Mouse (Mus musculus) heart, embryonic 14.5 days (tissue): ENCODE measurements around the gene Aldh16a1. TPM values are rescaled to one million over a fixed set of nuclear protein-coding genes. Genes with fewer than 3 reads are reported as not detected.
"Not testable (repeated sequence)": the region's sequence is repeated elsewhere in the genome, so short reads cannot be mapped to it uniquely, and the experiment has no call there.

ENCODE experiments used
- ATAC-seq: fragments of 200-750 bp; cut with Nextera tagmentation; 2 replicates; pipeline ENCODE4 v1.8.0; 2017; ENCODE audit warnings: low read depth, moderate TSS enrichment; ENCODE audit not compliant: insufficient number of reproducible peaks, insufficient read depth, low FRiP score
- H3K27ac ChIP-seq, 2 experiments: fragments of 200-500 bp in 1 of 2; fragments of 300-500 bp in 1 of 2; sonication (generic) in 1 of 2; replicated peaks in 1 of 2; 2 replicates each; pipeline ENCODE4 v1.5.1; 2012 to 2014; ENCODE audit warnings: low read depth in 2 of 2, low read length in 2 of 2, control low read depth in 1 of 2, mild to moderate bottlenecking in 1 of 2, mixed read lengths in 1 of 2; ENCODE audit not compliant: control insufficient read depth in 1 of 2, insufficient read depth in 1 of 2
- H3K27me3 ChIP-seq: fragments of 300-500 bp; sonication (generic); 2 replicates; pipeline ENCODE4 v1.6.1; 2014; ENCODE audit warnings: mild to moderate bottlenecking, low read length, control low read depth; ENCODE audit not compliant: control insufficient read depth, insufficient read depth
- H3K36me3 ChIP-seq: fragments of 300-500 bp; sonication (generic); 2 replicates; pipeline ENCODE4 v1.6.1; 2014; ENCODE audit warnings: mild to moderate bottlenecking, control low read depth, low read length, mixed read lengths; ENCODE audit not compliant: control insufficient read depth, insufficient read depth
- H3K4me1 ChIP-seq, 2 experiments: fragments of 200-500 bp in 1 of 2; fragments of 300-500 bp in 1 of 2; sonication (generic) in 1 of 2; 2 replicates each; pipeline ENCODE4 v1.6.1; 2012 to 2014; ENCODE audit warnings: low read length in 2 of 2, control low read depth in 1 of 2, mixed read lengths in 1 of 2; ENCODE audit not compliant: control insufficient read depth in 2 of 2, insufficient read depth in 2 of 2
- H3K4me2 ChIP-seq: fragments of 300-500 bp; sonication (generic); 2 replicates; pipeline ENCODE4 v1.6.1; 2014; ENCODE audit warnings: mild to moderate bottlenecking, low read length
- H3K4me3 ChIP-seq, 2 experiments: fragments of 200-500 bp in 1 of 2; fragments of 300-500 bp in 1 of 2; sonication (generic) in 1 of 2; 2 replicates each; pipeline ENCODE4 v1.5.1; 2012 to 2014; ENCODE audit warnings: low read length in 2 of 2, mild to moderate bottlenecking in 2 of 2, control low read depth in 1 of 2, low read depth in 1 of 2, moderate library complexity in 1 of 2; ENCODE audit not compliant: control insufficient read depth in 1 of 2, insufficient read depth in 1 of 2
- H3K9ac ChIP-seq: fragments of 300-500 bp; sonication (generic); 2 replicates; pipeline ENCODE4 v1.6.1; 2014; ENCODE audit warnings: mild to moderate bottlenecking, low read length
- H3K9me3 ChIP-seq: fragments of 300-500 bp; sonication (generic); 2 replicates; pipeline ENCODE4 v1.6.1; 2016; ENCODE audit warnings: low read length, control low read depth; ENCODE audit not compliant: control insufficient read depth
- WGBS: fragments of 180-500 bp; shearing (Covaris S2); extraction: QIAGEN DNeasy Blood & Tissue Kit; methylation state at CpG from one replicate; pipeline ENCODE4 v1.1.7; 2014; 5-methylcytosine and 5-hydroxymethylcytosine counted together
- polyA plus RNA-seq: library from polyadenylated mRNA; unstranded; fragments of >200 nt; fragmentation: Nextera tagmentation; extraction: Ambion mirVana; gene quantifications from 2 replicates; pipeline ENCODE4 v1.2.1, GENCODE M21; 2014

Aldh16a1 gene
- polyA plus RNA-seq, 1 experiment from 2014 or later: 31.2 TPM

DNA sequence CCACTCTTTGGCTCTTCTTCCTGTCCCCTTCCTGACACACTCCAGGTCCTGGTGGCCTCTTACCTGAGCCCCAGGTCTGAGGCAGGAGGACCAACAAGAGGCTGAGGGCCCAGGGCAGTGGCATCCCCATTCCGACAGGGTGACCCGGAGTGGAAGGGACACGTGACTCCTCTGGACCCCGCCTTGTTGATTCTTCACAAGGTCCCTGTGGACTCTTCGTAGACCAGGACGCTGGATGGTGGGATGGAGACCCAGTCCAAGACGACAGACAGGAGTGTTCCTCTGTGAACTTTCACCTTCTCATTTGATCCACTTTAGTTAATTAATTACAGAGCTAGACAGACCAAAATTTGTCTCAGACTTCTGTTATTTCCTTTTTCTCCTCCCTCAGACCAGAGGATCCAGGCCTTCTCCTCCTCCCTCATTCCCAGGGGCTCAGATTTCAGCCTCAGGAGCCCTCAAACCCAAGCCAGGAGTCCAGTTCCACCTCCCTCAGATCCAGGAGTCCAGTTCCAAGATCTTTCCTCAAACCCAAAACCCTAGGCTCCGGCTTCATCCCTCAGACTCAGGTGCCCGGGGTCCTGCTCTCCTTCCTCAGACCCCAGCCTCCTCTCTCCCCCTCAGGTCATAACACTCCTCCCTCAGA, 51.3 kb downstream of the Aldh16a1 start:
- H3K4me2 ChIP-seq: peak overlapping the region; percentile 61
- H3K4me1 ChIP-seq: peaks cover 8 to 12% of the 10 kb centered on the region in 2 experiments
- H3K27ac ChIP-seq: peak overlapping the region; percentile 83 to 90
- H3K9ac ChIP-seq: peak overlapping the region; percentile 72
- no peak for ATAC-seq
- peak overlapping the region; percentile 30 to 49 for H3K4me3 ChIP-seq
- WGBS: 74% methylated on average over 9 of the region's 9 CpGs
- H3K36me3 ChIP-seq: no peaks in the 10 kb centered on the region
- no peaks in the 10 kb centered on the region for H3K9me3 ChIP-seq
- H3K27me3 ChIP-seq: no peaks in the 10 kb centered on the region

DNA sequence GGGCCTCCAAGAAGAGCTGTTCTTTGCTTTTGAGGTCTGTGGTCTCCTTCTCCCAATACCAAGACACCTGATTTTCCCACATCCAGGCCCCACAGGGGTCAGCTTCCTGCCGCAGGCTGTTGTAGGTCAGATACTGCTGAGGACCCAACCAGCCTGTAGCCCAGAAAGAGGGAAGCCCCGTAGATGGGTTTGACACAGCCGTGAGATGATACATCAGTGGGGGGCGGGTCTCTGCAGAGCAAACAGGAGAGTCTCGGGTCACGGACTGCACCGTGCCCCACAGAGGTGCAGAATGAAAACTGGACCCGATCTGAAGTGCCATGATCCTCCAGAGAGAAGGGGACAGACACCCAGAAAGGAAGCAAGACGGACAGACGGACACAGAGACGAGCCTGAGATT, 51.9 kb downstream of the Aldh16a1 start:
- H3K4me3 ChIP-seq: no peak overlapping the region
- H3K27ac ChIP-seq: no peak overlapping the region
- peak overlapping the region; percentile 61 for H3K4me2 ChIP-seq
- H3K36me3 ChIP-seq: no peaks in the 10 kb centered on the region
- no peaks in the 10 kb centered on the region for H3K27me3 ChIP-seq
- H3K4me1 ChIP-seq: peaks cover 8 to 12% of the 10 kb centered on the region in 2 experiments
- no peaks in the 10 kb centered on the region for H3K9me3 ChIP-seq
- H3K9ac ChIP-seq: peak overlapping the region; percentile 72; the same call in 1 of the 2 replicates
- 83% methylated on average over 11 of the region's 11 CpGs for WGBS
- no peak for ATAC-seq

DNA sequence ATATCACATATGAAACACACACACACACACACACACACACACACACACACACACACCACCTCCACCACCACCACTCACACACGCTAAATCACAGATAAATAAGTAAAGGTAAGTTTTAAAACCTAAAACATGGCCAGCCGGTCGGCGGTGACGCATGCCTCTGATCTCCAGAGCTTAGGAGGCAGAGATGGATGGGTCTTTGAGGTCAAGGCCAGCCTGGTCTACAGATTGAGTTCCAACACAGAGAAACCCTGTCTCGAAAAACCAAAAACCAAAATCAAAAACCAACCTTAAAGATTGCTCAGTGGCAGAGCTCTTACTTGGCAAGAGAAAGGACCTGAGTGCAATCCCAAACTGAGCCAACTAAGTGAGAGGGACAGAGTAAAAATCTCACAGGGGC, 54.3 kb downstream of the Aldh16a1 start:
- no peak for ATAC-seq
- Histone ChIP-seq H3K9me3 (no peaks in the 10 kb centered on the region), H3K27ac (no peak overlapping the region), H3K36me3 (no peaks in the 10 kb centered on the region), H3K27me3 (no peaks in the 10 kb centered on the region), H3K4me2 (no peak overlapping the region), H3K9ac (no peak overlapping the region), H3K4me1 (peaks cover 8 to 12% of the 10 kb centered on the region in 2 experiments), H3K4me3 (no peak overlapping the region)
- 91% methylated on average over 6 of the region's 6 CpGs for WGBS

- Histone ChIP-seq H3K36me3 (no peaks in the 10 kb centered on the region), H3K4me2 (no peak overlapping the region), H3K9me3 (no peaks in the 10 kb centered on the region), H3K27me3 (no peaks in the 10 kb centered on the region), H3K4me3 (no peak overlapping the region), H3K4me1 (peaks cover 1 to 5% of the 10 kb centered on the region in 2 experiments; a peak in 3 of 4 replicates), H3K27ac (no peak overlapping the region), H3K9ac (no peak overlapping the region)
- 86% methylated on average over 8 of the region's 8 CpGs for WGBS
- ATAC-seq: no peak
These were observed 55.7 kb downstream of the Aldh16a1 start for GRCm38 (mm10) chr7:45098541-45099240.

DNA sequence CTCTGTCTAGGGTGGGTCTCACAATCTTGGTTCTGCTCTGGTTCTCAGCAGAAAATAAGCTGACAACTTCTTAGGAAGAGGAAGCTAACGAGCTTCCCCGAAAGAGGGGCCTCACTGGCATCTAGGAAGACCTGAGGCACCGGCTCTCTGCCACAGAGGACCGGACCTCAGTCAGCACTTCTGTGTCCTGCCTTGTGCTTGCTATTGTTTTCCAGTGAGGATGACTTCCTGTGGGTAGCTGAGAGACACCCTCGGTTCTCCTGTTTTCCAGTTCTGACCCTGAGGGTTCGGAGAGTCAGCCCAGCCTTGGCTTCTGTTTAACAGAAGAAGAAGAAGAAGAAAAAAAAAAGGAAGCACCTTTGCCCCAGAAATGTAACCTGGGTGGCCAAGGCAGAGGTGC, 56.9 kb downstream of the Aldh16a1 start:
- 49% methylated on average over 6 of the region's 6 CpGs for WGBS
- H3K4me2 ChIP-seq: no peak overlapping the region
- no peaks in the 10 kb centered on the region for H3K27me3 ChIP-seq
- H3K9me3 ChIP-seq: no peaks in the 10 kb centered on the region
- H3K36me3 ChIP-seq: no peaks in the 10 kb centered on the region
- H3K4me1 ChIP-seq: peaks cover 0 to 3% of the 10 kb centered on the region in 2 experiments; a peak in 1 of 4 replicates
- no peak for ATAC-seq
- no peak overlapping the region for H3K27ac ChIP-seq
- no peak overlapping the region for H3K9ac ChIP-seq
- H3K4me3 ChIP-seq: no peak overlapping the region

- not testable (repeated sequence) for H3K27ac ChIP-seq, H3K9ac ChIP-seq, H3K4me3 ChIP-seq, H3K4me1 ChIP-seq, H3K36me3 ChIP-seq, ATAC-seq, H3K27me3 ChIP-seq, H3K9me3 ChIP-seq, H3K4me2 ChIP-seq
- 90% methylated on average over 14 of the region's 14 CpGs for WGBS
These were observed 58.4 kb downstream of the Aldh16a1 start for GRCm38 (mm10) chr7:45095965-45096364.

DNA sequence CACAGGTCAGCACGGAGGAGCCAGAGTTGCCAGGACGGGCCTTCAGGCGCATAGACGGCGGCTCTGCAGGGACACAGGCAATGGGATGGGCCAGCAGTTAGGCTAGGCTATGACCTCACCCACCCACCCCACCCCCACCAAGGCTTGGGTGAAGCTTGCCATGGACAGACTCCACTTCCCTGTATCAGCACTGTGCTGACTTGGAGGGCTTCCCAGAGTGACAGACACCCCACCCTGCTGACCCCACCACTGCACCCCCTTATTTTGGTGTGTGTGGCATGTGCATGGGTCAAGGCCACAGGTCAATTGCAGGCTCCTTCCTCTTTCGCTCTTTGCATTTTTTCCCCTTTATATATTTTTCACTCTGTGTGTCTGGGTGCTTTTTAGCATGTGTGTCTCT, 59.0 kb downstream of the Aldh16a1 start:
- Histone ChIP-seq H3K4me2 (no peak overlapping the region), H3K9ac (no peak overlapping the region), H3K27ac (no peak overlapping the region), H3K4me3 (no peak overlapping the region), H3K27me3 (no peaks in the 10 kb centered on the region), H3K4me1 (peaks cover 7 to 12% of the 10 kb centered on the region in 2 experiments; a peak in 2 of 4 replicates), H3K9me3 (no peaks in the 10 kb centered on the region), H3K36me3 (no peaks in the 10 kb centered on the region)
- ATAC-seq: no peak
- WGBS: 67% methylated on average over 6 of the region's 6 CpGs
